Mouse (Mus musculus) forebrain, embryonic 11.5 days (tissue): ENCODE measurements around the gene Dnali1. TPM values are rescaled to one million over a fixed set of nuclear protein-coding genes. Genes with fewer than 3 reads are reported as not detected.
A peak's percentile ranks its signal among the peaks of the same experiment; 100 is the strongest.

ENCODE experiments used
- ATAC-seq: fragments of 200-750 bp; cut with Nextera tagmentation; replicated peaks from 2 replicates; pipeline ENCODE4 v1.8.0; 2017; ENCODE audit warnings: moderate TSS enrichment; ENCODE audit not compliant: low FRiP score
- DNase-seq: peaks from one replicate; pipeline ENCODE4 v3.0.0-alpha.2; 2017; ENCODE audit warnings: low spot score
- H3K27ac ChIP-seq: fragments of 300-500 bp; sonication (generic); 2 replicates; pipeline ENCODE4 v1.5.1; 2014; ENCODE audit warnings: low read depth, low read length
- H3K27me3 ChIP-seq: fragments of 300-500 bp; sonication (generic); 2 replicates; pipeline ENCODE4 v1.6.1; 2014; ENCODE audit warnings: mild to moderate bottlenecking, low read length, mixed read lengths; ENCODE audit not compliant: control insufficient read depth, insufficient read depth
- H3K36me3 ChIP-seq: fragments of 300-500 bp; sonication (generic); 2 replicates; pipeline ENCODE4 v1.6.1; 2014; ENCODE audit warnings: mild to moderate bottlenecking, low read length, moderate library complexity, mixed read lengths; ENCODE audit not compliant: control insufficient read depth, insufficient read depth
- H3K4me1 ChIP-seq: fragments of 300-500 bp; sonication (generic); replicated peaks from 2 replicates; pipeline ENCODE4 v1.6.1; 2014; ENCODE audit warnings: low read length, mixed read lengths; ENCODE audit not compliant: control insufficient read depth, insufficient read depth
- H3K4me2 ChIP-seq: fragments of 300-500 bp; sonication (generic); 2 replicates; pipeline ENCODE4 v1.6.1; 2014; ENCODE audit warnings: low read depth, mild to moderate bottlenecking, low read length, moderate library complexity, mixed read lengths; ENCODE audit not compliant: severe bottlenecking
- H3K4me3 ChIP-seq: fragments of 300-500 bp; sonication (generic); 2 replicates; pipeline ENCODE4 v1.5.1; 2014; ENCODE audit warnings: low read depth, low read length
- H3K9ac ChIP-seq: fragments of 300-500 bp; sonication (generic); 2 replicates; pipeline ENCODE4 v1.6.1; 2014; ENCODE audit warnings: low read length
- H3K9me3 ChIP-seq: fragments of 300-500 bp; sonication (generic); 2 replicates; pipeline ENCODE4 v1.6.1; 2016; ENCODE audit warnings: low read length, mixed read lengths; ENCODE audit not compliant: control insufficient read depth
- WGBS: fragments of 180-500 bp; shearing (Covaris S2); extraction: QIAGEN DNeasy Blood & Tissue Kit; methylation state at CpG from one replicate; pipeline ENCODE4 v1.1.7; 2014; 5-methylcytosine and 5-hydroxymethylcytosine counted together
- polyA plus RNA-seq: library from polyadenylated mRNA; unstranded; fragments of >200 nt; fragmentation: Nextera tagmentation; extraction: Ambion mirVana; gene quantifications from 2 replicates; pipeline ENCODE4 v1.2.1, GENCODE M21; 2014

Gene Dnali1
- polyA plus RNA-seq, 1 experiment from 2014 or later = 0.28 TPM

GRCm38 (mm10) chr4:125093031-125093430, 27.5 kb upstream of the Dnali1 start:
- H3K36me3 ChIP-seq = peaks cover 9% of the 10 kb centered on the region
- 91% methylated on average over 5 of the region's 5 CpGs for WGBS

DNA sequence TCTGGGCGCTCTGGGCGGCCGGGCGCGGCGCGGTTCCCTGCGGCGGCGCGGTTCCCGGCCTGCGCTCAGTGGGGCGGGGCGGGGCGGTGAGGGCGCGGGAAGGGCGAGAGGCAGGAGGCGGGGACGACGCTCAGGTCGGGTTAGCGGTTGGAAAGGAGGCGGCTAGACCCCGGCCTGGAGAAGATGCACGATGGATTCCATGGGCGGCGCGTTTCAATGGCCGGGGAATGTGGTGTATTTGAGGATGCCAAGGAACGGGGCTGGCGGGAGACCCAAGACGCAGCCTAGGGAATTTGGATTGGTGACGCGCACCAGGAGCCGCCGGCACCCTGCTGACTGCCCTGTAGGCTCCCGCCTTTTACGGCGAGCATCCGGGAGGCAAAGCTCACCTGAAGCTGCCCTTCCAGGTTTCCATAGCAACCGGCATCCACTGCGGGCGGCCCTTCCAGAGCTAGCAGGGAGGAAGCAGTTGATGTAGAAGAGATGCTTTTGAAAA, 19.9 kb upstream of the Dnali1 start:
- Histone ChIP-seq H3K4me1 (peaks cover 1% of the 10 kb centered on the region; the same call in 1 of the 2 replicates), H3K27me3 (no peaks in the 10 kb centered on the region), H3K27ac (peak overlapping the region; percentile 96), H3K9ac (peak overlapping the region; percentile 92), H3K9me3 (no peaks in the 10 kb centered on the region), H3K4me3 (peak overlapping the region; percentile 83), H3K36me3 (peaks cover 7% of the 10 kb centered on the region), H3K4me2 (peak overlapping the region; percentile 59)
- DNase-seq = no peak
- peak; percentile 92 for ATAC-seq
- under 1% methylated on average over 41 of the region's 45 CpGs for WGBS

More at GRCm38 (mm10) chr4:125093031-125093430, 27.5 kb upstream of the Dnali1 start:
- Histone ChIP-seq H3K9ac (no peak overlapping the region), H3K27me3 (no peaks in the 10 kb centered on the region), H3K27ac (no peak overlapping the region), H3K4me1 (no peaks in the 10 kb centered on the region), H3K4me2 (no peak overlapping the region), H3K4me3 (no peak overlapping the region), H3K9me3 (no peaks in the 10 kb centered on the region)
- no peak for DNase-seq
- ATAC-seq = no peak

DNA sequence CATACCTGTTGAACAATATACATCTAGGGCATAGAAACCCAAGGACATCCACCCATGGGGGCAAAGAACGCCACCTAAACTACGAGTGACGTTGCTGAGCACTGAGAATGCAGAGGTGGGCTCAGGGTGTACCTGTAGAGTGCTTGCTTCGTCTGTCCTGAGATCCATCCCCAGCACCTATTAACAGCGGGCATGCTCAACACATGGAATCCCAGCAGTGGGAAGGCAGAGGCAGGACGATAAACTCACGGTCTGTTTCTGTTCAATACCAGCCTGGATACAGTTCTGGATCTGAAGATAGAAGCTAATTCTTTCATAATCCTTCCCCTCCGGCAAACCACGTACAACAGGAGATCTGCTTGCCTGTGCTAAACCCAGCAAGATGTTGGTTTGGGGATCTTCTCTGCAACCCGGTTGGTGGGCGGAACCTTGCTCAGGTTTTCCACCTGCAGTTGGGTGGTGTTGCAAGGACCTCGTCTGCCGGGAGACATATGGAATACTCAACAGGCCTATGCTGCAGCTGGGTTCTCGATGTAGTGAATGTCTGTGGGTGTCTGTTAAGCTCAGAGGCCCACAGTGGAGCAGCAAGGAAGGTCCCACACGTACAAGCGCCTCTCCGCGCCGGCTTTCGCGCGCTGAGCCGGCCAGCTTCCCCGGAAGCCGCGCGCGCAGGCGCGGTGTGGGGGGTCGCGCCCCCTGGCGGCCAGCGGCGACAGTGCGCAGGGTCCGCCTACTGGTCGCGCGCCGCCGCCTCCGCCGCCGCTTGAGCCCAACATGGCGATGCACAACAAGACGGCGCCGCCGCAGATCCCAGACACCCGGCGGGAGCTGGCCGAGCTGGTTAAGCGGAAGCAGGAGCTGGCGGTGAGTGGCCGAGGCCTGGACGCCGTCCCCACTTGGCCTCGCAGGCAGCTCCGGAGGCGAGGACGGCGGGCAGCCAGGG, 19.2 kb upstream of the Dnali1 start, which contains the start of gene Meaf6:
Meaf6 (plus strand) TSS at position 732 of the 943 bp plus-strand sequence.
- ATAC-seq (peak; percentile 88), DNase-seq (peak; percentile 96)
- Histone ChIP-seq H3K27ac (peak within 1 kb of the TSS; percentile 96), H3K4me2 (peak within 1 kb of the TSS; percentile 59), H3K27me3 (no peaks in the 10 kb centered on the region), H3K4me3 (peak within 1 kb of the TSS; percentile 83), H3K9ac (peak within 1 kb of the TSS; percentile 92), H3K36me3 (no peaks in the 10 kb centered on the region; the same call in 1 of the 2 replicates), H3K4me1 (peaks cover 1% of the 10 kb centered on the region; the same call in 1 of the 2 replicates), H3K9me3 (no peaks in the 10 kb centered on the region)
- WGBS = 2% methylated on average over 63 of the region's 63 CpGs

- Histone ChIP-seq H3K36me3 (peaks cover 3% of the 10 kb centered on the region; the same call in 1 of the 2 replicates), H3K27me3 (no peaks in the 10 kb centered on the region), H3K4me1 (no peaks in the 10 kb centered on the region), H3K9ac (no peak overlapping the region), H3K27ac (no peak overlapping the region), H3K4me3 (no peak overlapping the region), H3K9me3 (no peaks in the 10 kb centered on the region), H3K4me2 (no peak overlapping the region)
- 91% methylated on average over 2 of the region's 2 CpGs for WGBS
- ATAC-seq = no peak
- no peak for DNase-seq
These were observed 13.2 kb upstream of the Dnali1 start for GRCm38 (mm10) chr4:125078698-125079097.

DNA sequence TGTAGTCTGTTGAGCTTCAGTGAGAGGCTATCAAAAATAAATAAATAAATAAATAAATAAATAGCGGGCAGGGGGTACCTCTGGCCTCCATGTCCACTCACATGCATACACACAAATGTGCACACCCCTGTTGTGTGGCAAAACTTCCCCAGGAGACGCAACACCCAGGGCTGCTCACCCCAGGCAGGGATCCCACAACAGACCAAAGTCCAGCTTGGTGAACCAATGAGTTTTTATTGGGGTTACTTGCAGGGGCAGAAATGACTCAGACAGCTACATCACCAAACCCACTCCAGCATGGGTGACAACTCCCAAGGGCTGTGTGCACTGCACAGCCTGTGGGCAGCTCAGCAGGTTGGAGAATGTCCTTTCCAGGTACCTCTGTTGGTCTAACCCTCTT, 12.2 kb upstream of the Dnali1 start:
- WGBS = 87% methylated on average over 2 of the region's 2 CpGs
- Histone ChIP-seq H3K4me1 (no peaks in the 10 kb centered on the region), H3K27ac (no peak overlapping the region), H3K4me3 (no peak overlapping the region), H3K36me3 (peaks cover 6% of the 10 kb centered on the region; the same call in 1 of the 2 replicates), H3K27me3 (no peaks in the 10 kb centered on the region), H3K4me2 (no peak overlapping the region), H3K9me3 (no peaks in the 10 kb centered on the region), H3K9ac (no peak overlapping the region)
- ATAC-seq (no peak), DNase-seq (no peak)

DNA sequence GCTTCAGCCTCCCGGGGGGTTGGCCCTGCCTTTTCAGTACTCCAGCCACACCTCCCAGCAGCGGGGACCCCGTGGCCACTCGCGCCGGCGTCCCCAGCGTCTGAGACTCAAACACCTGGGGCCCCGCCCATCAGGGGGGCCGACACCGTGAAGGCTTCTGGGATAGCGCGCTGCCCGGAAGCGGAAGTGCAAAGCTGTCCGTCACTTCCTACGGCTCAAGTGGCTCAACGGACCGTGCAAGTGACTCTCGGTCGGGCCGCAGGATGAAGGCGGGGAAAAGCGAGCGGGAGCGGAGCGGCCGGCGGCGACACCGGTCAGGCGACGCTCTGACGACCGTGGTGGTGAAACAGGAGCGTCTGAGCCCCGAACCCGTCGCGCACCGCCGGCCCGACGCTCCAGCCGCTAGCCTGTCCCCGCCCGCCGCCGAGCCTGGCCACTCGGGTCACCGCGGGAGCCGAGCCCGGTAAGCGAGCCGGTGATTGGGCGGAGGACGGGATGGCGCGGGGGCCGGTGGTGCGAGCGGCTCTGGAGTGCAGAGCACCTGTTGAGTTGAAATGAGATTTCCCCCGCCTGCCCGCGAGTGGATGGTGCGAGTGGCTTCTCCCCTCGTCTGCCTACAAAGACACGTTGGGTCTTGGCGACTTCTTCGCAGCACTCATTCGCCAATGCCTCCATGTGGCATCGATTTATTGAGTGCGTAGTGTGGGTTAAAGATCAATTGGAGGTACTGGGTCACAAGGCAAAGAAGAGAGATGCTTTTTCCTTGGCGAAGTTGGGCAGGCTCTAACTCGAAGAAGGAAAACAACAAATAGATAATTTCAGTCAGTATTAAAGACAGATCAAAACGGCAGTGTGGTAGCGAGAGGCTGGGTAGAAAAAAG, 1.2 kb upstream of the Dnali1 start, which contains the start of gene Snip1:
Snip1 (plus strand) TSS at position 183 of the 881 bp plus-strand sequence.
- peaks cover 9% of the 10 kb centered on the region; the same call in 1 of the 2 replicates for H3K4me1 ChIP-seq
- peak; percentile 95 for DNase-seq
- H3K9me3 ChIP-seq = no peaks in the 10 kb centered on the region
- H3K36me3 ChIP-seq = peaks cover 5% of the 10 kb centered on the region
- ATAC-seq = peak; percentile 90
- no peaks in the 10 kb centered on the region for H3K27me3 ChIP-seq
- peak within 1 kb of the TSS; percentile 89 for H3K4me2 ChIP-seq
- H3K27ac ChIP-seq = peak within 1 kb of the TSS; percentile 25; the same call in 1 of the 2 replicates
- peak within 1 kb of the TSS; percentile 86 for H3K9ac ChIP-seq
- WGBS = 1% methylated on average over 78 of the region's 78 CpGs
- H3K4me3 ChIP-seq = peak within 1 kb of the TSS; percentile 96

DNA sequence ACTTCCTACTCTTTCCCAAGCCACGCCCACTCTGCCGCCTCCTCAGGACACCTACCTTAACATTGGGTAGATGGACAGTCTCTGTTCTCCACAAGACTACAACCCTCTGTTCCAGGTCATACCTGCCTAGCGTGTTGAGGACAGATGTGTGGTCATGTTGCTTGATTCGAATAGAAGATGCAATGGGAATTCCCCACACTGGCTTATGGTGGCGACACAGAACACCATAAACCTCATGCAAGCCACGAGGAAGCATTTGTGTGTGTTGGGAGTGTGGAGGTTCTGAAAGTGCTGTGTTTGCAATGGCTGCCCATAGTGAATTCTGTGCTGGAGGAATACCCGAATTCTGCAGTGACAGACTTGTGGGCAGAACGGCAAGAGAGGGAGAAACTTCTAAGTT, 1.7 kb downstream of the Dnali1 start:
- WGBS = 77% methylated on average over 8 of the region's 8 CpGs
- Histone ChIP-seq H3K9me3 (no peaks in the 10 kb centered on the region), H3K4me2 (no peak overlapping the region), H3K9ac (no peak overlapping the region), H3K36me3 (no peaks in the 10 kb centered on the region), H3K27me3 (no peaks in the 10 kb centered on the region), H3K27ac (no peak overlapping the region), H3K4me3 (no peak overlapping the region), H3K4me1 (peaks cover 9% of the 10 kb centered on the region; the same call in 1 of the 2 replicates)
- no peak for ATAC-seq
- no peak for DNase-seq

- no peak overlapping the region for H3K27ac ChIP-seq
- H3K9me3 ChIP-seq = no peaks in the 10 kb centered on the region
- under 1% methylated on average over 8 of the region's 8 CpGs for WGBS
- peak; percentile 77 for DNase-seq
- peak; percentile 81; the same call in 1 of the 2 replicates for ATAC-seq
- no peaks in the 10 kb centered on the region; the same call in 1 of the 2 replicates for H3K4me1 ChIP-seq
- H3K9ac ChIP-seq = peak overlapping the region; percentile 29; the same call in 1 of the 2 replicates
- peak overlapping the region; percentile 45 for H3K4me2 ChIP-seq
- H3K27me3 ChIP-seq = no peaks in the 10 kb centered on the region
- no peaks in the 10 kb centered on the region; the same call in 1 of the 2 replicates for H3K36me3 ChIP-seq
- peak overlapping the region; percentile 5; the same call in 1 of the 2 replicates for H3K4me3 ChIP-seq
These were observed 6.5 kb downstream of the Dnali1 start for GRCm38 (mm10) chr4:125059025-125059424.
